Mouse (Mus musculus): ENCODE results near the gene Fto. TPM values are rescaled to one million over a fixed set of nuclear protein-coding genes. Genes with fewer than 3 reads are reported as not detected.

Fto gene
- total and polyA plus RNA-seq, 2 experiments from 2014 or later: 41.1 to 50.6 TPM

- TF ChIP-seq CTCF (IDR thresholded peaks at IDR 0.05; ENCODE audit: low read depth) (no peak), EP300 (IDR thresholded peaks at IDR 0.05; ENCODE audit: low read depth) (no peak)
- no peak overlapping the region for H3K4me2 ChIP-seq (ENCODE audit: low read depth, low read length)
Measured at GRCm38 (mm10) chr8:91469441-91469840, 156.1 kb downstream of the Fto start.

GRCm38 (mm10) chr8:91474731-91475279, 161.5 kb downstream of the Fto start:
- no peak for ATAC-seq (ENCODE audit: insufficient read depth, low read depth)
- WGBS: 83% methylated on average over 6 of the region's 6 CpGs
- H3K9ac ChIP-seq (replicated peaks; ENCODE audit: low read depth, low read length): no peak overlapping the region
- no peaks in the 10 kb centered on the region for H3K4me1 ChIP-seq (ENCODE audit: control insufficient read depth, insufficient read depth)
- no peaks in the 10 kb centered on the region for H3K27me3 ChIP-seq (ENCODE audit: control insufficient read depth, insufficient read depth, low read length)
- H3K9me3 ChIP-seq (replicated peaks; ENCODE audit: control insufficient read depth, low read length): no peaks in the 10 kb centered on the region
- H3K27ac ChIP-seq (ENCODE audit: low read depth): no peak overlapping the region
- no peak overlapping the region for H3K4me3 ChIP-seq (ENCODE audit: low read depth, low read length)
- no peak for DNase-seq (ENCODE audit: low spot score)
- H3K4me2 ChIP-seq (ENCODE audit: low read depth, low read length): no peak overlapping the region
- no peak for TF ChIP-seq CTCF (IDR thresholded peaks at IDR 0.05; ENCODE audit: low read depth)
- TF ChIP-seq EP300 (IDR thresholded peaks at IDR 0.05; ENCODE audit: low read depth): no peak
- H3K36me3 ChIP-seq (replicated peaks; ENCODE audit: control insufficient read depth, insufficient read depth, low read length): peaks cover 27% of the 10 kb centered on the region

More at GRCm38 (mm10) chr8:91469441-91469840, 156.1 kb downstream of the Fto start:
- Histone ChIP-seq H3K27me3 (ENCODE audit: control insufficient read depth, insufficient read depth, low read length) (no peaks in the 10 kb centered on the region), H3K36me3 (replicated peaks; ENCODE audit: control insufficient read depth, insufficient read depth, low read length) (peaks cover 13% of the 10 kb centered on the region), H3K4me1 (ENCODE audit: control insufficient read depth, insufficient read depth) (no peaks in the 10 kb centered on the region), H3K9ac (replicated peaks; ENCODE audit: low read depth, low read length) (no peak overlapping the region), H3K9me3 (replicated peaks; ENCODE audit: control insufficient read depth, low read length) (no peaks in the 10 kb centered on the region), H3K27ac (ENCODE audit: low read depth) (no peak overlapping the region), H3K4me3 (ENCODE audit: low read depth, low read length) (no peak overlapping the region)
- ATAC-seq (ENCODE audit: insufficient read depth, low read depth) (no peak), DNase-seq (ENCODE audit: low spot score) (no peak)
- 92% methylated on average over 8 of the region's 8 CpGs for WGBS

- WGBS: 87% methylated on average over 5 of the region's 5 CpGs
Measured at GRCm38 (mm10) chr8:91476988-91477387, 163.7 kb downstream of the Fto start.

GRCm38 (mm10) chr8:91477471-91477870, 164.1 kb downstream of the Fto start:
- no peak for TF ChIP-seq CTCF (IDR thresholded peaks at IDR 0.05; ENCODE audit: low read depth)
- TF ChIP-seq EP300 (IDR thresholded peaks at IDR 0.05; ENCODE audit: low read depth): no peak
- no peaks in the 10 kb centered on the region for H3K4me1 ChIP-seq (ENCODE audit: control insufficient read depth, insufficient read depth)
- no peak overlapping the region for H3K4me3 ChIP-seq (ENCODE audit: low read depth, low read length)
- no peaks in the 10 kb centered on the region for H3K27me3 ChIP-seq (ENCODE audit: control insufficient read depth, insufficient read depth, low read length)
- DNase-seq (ENCODE audit: low spot score): no peak
- H3K9ac ChIP-seq (replicated peaks; ENCODE audit: low read depth, low read length): no peak overlapping the region
- H3K27ac ChIP-seq (ENCODE audit: low read depth): no peak overlapping the region
- WGBS: 91% methylated on average over 10 of the region's 10 CpGs
- H3K4me2 ChIP-seq (ENCODE audit: low read depth, low read length): no peak overlapping the region
- no peak for ATAC-seq (ENCODE audit: insufficient read depth, low read depth)
- no peaks in the 10 kb centered on the region for H3K9me3 ChIP-seq (replicated peaks; ENCODE audit: control insufficient read depth, low read length)
- peaks cover 21% of the 10 kb centered on the region for H3K36me3 ChIP-seq (replicated peaks; ENCODE audit: control insufficient read depth, insufficient read depth, low read length)

More at GRCm38 (mm10) chr8:91476988-91477387, 163.7 kb downstream of the Fto start:
- DNase-seq (ENCODE audit: low spot score) (no peak), ATAC-seq (ENCODE audit: insufficient read depth, low read depth) (no peak)
- Histone ChIP-seq H3K4me1 (ENCODE audit: control insufficient read depth, insufficient read depth) (no peaks in the 10 kb centered on the region), H3K4me2 (ENCODE audit: low read depth, low read length) (no peak overlapping the region), H3K27me3 (ENCODE audit: control insufficient read depth, insufficient read depth, low read length) (no peaks in the 10 kb centered on the region), H3K9ac (replicated peaks; ENCODE audit: low read depth, low read length) (no peak overlapping the region), H3K36me3 (replicated peaks; ENCODE audit: control insufficient read depth, insufficient read depth, low read length) (peaks cover 26% of the 10 kb centered on the region), H3K9me3 (replicated peaks; ENCODE audit: control insufficient read depth, low read length) (no peaks in the 10 kb centered on the region), H3K4me3 (ENCODE audit: low read depth, low read length) (no peak overlapping the region), H3K27ac (ENCODE audit: low read depth) (no peak overlapping the region)
- TF ChIP-seq CTCF (IDR thresholded peaks at IDR 0.05; ENCODE audit: low read depth) (no peak), EP300 (IDR thresholded peaks at IDR 0.05; ENCODE audit: low read depth) (no peak)

GRCm38 (mm10) chr8:91482511-91482910, 169.2 kb downstream of the Fto start:
- DNase-seq (ENCODE audit: low spot score): no peak

GRCm38 (mm10) chr8:91486394-91486793, 173.1 kb downstream of the Fto start:
- Histone ChIP-seq H3K27ac (ENCODE audit: low read depth) (no peak overlapping the region), H3K9me3 (replicated peaks; ENCODE audit: control insufficient read depth, low read length) (no peaks in the 10 kb centered on the region), H3K4me2 (ENCODE audit: low read depth, low read length) (no peak overlapping the region), H3K27me3 (ENCODE audit: control insufficient read depth, insufficient read depth, low read length) (no peaks in the 10 kb centered on the region), H3K4me1 (ENCODE audit: control insufficient read depth, insufficient read depth) (no peaks in the 10 kb centered on the region), H3K9ac (replicated peaks; ENCODE audit: low read depth, low read length) (no peak overlapping the region), H3K36me3 (replicated peaks; ENCODE audit: control insufficient read depth, insufficient read depth, low read length) (peaks cover 10% of the 10 kb centered on the region; the same call in 1 of the 2 replicates), H3K4me3 (ENCODE audit: low read depth, low read length) (no peak overlapping the region)
- DNase-seq (ENCODE audit: low spot score): no peak
- WGBS: 43% methylated on average over 4 of the region's 4 CpGs
- TF ChIP-seq EP300 (IDR thresholded peaks at IDR 0.05; ENCODE audit: low read depth) (no peak), CTCF (IDR thresholded peaks at IDR 0.05; ENCODE audit: low read depth) (no peak)
- no peak for ATAC-seq (ENCODE audit: insufficient read depth, low read depth)

More at GRCm38 (mm10) chr8:91482511-91482910, 169.2 kb downstream of the Fto start:
- WGBS: 78% methylated on average over 9 of the region's 9 CpGs
- Histone ChIP-seq H3K4me1 (ENCODE audit: control insufficient read depth, insufficient read depth) (no peaks in the 10 kb centered on the region), H3K27me3 (ENCODE audit: control insufficient read depth, insufficient read depth, low read length) (no peaks in the 10 kb centered on the region), H3K9me3 (replicated peaks; ENCODE audit: control insufficient read depth, low read length) (no peaks in the 10 kb centered on the region), H3K36me3 (replicated peaks; ENCODE audit: control insufficient read depth, insufficient read depth, low read length) (peaks cover 10% of the 10 kb centered on the region; the same call in 1 of the 2 replicates), H3K27ac (ENCODE audit: low read depth) (no peak overlapping the region), H3K4me3 (ENCODE audit: low read depth, low read length) (no peak overlapping the region), H3K9ac (replicated peaks; ENCODE audit: low read depth, low read length) (no peak overlapping the region), H3K4me2 (ENCODE audit: low read depth, low read length) (no peak overlapping the region)
- ATAC-seq (ENCODE audit: insufficient read depth, low read depth): no peak
- TF ChIP-seq EP300 (IDR thresholded peaks at IDR 0.05; ENCODE audit: low read depth) (no peak), CTCF (IDR thresholded peaks at IDR 0.05; ENCODE audit: low read depth) (no peak)
